Mouse (Mus musculus) heart, postnatal 0 days (tissue): ENCODE results near the gene Zfp853. TPM values are rescaled to one million over a fixed set of nuclear protein-coding genes. Genes with fewer than 3 reads are reported as not detected.
A peak's percentile ranks its signal among the peaks of the same experiment; 100 is the strongest.

Experiments
- ATAC-seq: fragments of 200-750 bp; cut with Nextera tagmentation; 2 replicates; pipeline ENCODE4 v1.8.0; 2017; ENCODE audit warnings: low read depth, moderate number of reproducible peaks, moderate library complexity; ENCODE audit not compliant: insufficient read depth
- DNase-seq: peaks from one replicate; pipeline ENCODE4 v3.0.0-alpha.2; 2016; ENCODE audit warnings: low spot score
- H3K27ac ChIP-seq: fragments of 300-500 bp; sonication (generic); 2 replicates; pipeline ENCODE4 v1.5.1; 2014; ENCODE audit warnings: low read depth, mild to moderate bottlenecking
- H3K27me3 ChIP-seq: fragments of 300-500 bp; sonication (generic); 2 replicates; pipeline ENCODE4 v1.6.1; 2014; ENCODE audit warnings: low read length, mixed read lengths; ENCODE audit not compliant: control insufficient read depth, insufficient read depth
- H3K36me3 ChIP-seq: fragments of 300-500 bp; sonication (generic); replicated peaks from 2 replicates; pipeline ENCODE4 v1.6.1; 2014; ENCODE audit warnings: low read length, mixed read lengths; ENCODE audit not compliant: control insufficient read depth, insufficient read depth
- H3K4me1 ChIP-seq: fragments of 300-500 bp; sonication (generic); 2 replicates; pipeline ENCODE4 v1.6.1; 2014; ENCODE audit warnings: antibody characterized with exemption; ENCODE audit not compliant: control insufficient read depth, insufficient read depth
- H3K4me2 ChIP-seq: fragments of 300-500 bp; sonication (generic); 2 replicates; pipeline ENCODE4 v1.6.1; 2014; ENCODE audit warnings: low read depth, mild to moderate bottlenecking, low read length, moderate library complexity
- H3K4me3 ChIP-seq: fragments of 300-500 bp; sonication (generic); 2 replicates; pipeline ENCODE4 v1.5.1; 2014; ENCODE audit warnings: low read depth, low read length
- H3K9ac ChIP-seq: fragments of 300-500 bp; sonication (generic); replicated peaks from 2 replicates; pipeline ENCODE4 v1.6.1; 2014; ENCODE audit warnings: low read depth, low read length, mixed read lengths
- H3K9me3 ChIP-seq: fragments of 300-500 bp; sonication (generic); replicated peaks from 2 replicates; pipeline ENCODE4 v1.6.1; 2016; ENCODE audit warnings: low read length; ENCODE audit not compliant: control insufficient read depth
- CTCF ChIP-seq: IDR thresholded peaks from 2 replicates; pipeline ENCODE4 v1.5.1; 2016; ENCODE audit warnings: antibody characterized with exemption, control low read depth, low read depth
- EP300 ChIP-seq: IDR thresholded peaks from 2 replicates; pipeline ENCODE4 v1.6.1; 2016; ENCODE audit warnings: antibody characterized with exemption, low read depth
- WGBS: fragments of 180-500 bp; shearing (Covaris S2); extraction: QIAGEN DNeasy Blood & Tissue Kit; methylation state at CpG from one replicate; pipeline ENCODE4 v1.1.7; 2014; 5-methylcytosine and 5-hydroxymethylcytosine counted together
- polyA plus RNA-seq: library from polyadenylated mRNA; unstranded; fragments of >200 nt; fragmentation: Nextera tagmentation; extraction: Ambion mirVana; gene quantifications from 2 replicates; pipeline ENCODE4 v1.2.1, GENCODE M21; 2015
- total RNA-seq: library from RNA; depleted of rRNA; stranded (reverse); fragments of >200 nt; gene quantifications from 2 replicates; pipeline ENCODE4 v1.2.3, GENCODE M21; 2014; ENCODE audit warnings: low replicate concordance

Gene Zfp853
- total and polyA plus RNA-seq, 2 experiments from 2014 or later: 0.04 TPM; not detected in 1

DNA sequence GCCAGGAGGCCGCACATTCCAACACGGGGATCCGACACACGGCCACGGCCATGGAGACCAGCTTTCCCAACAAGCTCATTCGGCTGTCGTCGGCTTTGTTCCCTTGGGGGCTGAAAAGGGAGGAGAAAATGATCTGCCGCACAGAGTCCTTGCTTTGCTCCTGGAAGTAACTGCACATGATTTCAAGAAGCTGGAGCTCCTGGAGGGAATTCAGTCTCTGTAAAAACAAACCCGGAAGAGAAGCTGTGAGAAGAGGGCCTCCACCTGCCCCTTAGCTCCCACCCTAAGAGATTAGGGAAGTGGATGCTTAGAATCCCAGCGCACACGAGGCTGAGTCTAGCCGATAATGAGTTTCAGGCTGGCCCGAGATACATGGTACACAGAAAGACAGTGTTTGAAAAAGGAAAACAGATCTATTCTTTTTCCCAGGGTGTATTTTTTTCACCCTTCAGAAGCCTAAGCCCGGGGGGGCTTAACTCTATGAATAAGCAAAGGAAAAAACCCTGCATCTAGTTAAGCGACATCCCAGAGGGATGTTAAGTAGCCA, 20.8 kb upstream of the Zfp853 start:
- TF ChIP-seq CTCF: no peak
- TF ChIP-seq EP300: no peak
- WGBS: 3% methylated on average over 16 of the region's 16 CpGs
- Histone ChIP-seq H3K4me2 (peak overlapping the region; percentile 93), H3K4me3 (peak overlapping the region; percentile 83), H3K4me1 (peaks cover 10% of the 10 kb centered on the region), H3K27ac (peak overlapping the region; percentile 89), H3K27me3 (no peaks in the 10 kb centered on the region), H3K9me3 (no peaks in the 10 kb centered on the region), H3K9ac (peak overlapping the region; percentile 81), H3K36me3 (peaks cover 56% of the 10 kb centered on the region)
- ATAC-seq (no peak), DNase-seq (peak; percentile 18)

DNA sequence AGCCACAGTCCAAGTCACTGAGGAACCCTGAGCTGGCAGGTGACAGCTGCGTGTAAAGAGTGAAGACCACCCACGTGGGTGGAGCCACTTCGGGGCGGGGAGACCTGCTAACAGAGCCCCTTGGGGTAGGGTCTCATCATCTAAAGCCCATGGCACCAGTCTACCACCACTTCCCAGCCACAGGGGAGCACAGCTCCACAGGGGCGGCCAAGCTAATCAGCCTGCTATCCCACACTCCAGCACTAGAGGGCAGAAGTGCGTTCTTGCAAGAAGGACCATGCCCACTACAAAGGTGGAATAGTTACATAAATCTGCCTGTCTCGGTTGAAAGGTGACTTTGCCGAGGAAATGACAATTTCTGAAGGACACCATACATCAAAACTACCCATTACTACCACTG, 18.5 kb upstream of the Zfp853 start:
- peak; percentile 83 for TF ChIP-seq CTCF
- no peak for TF ChIP-seq EP300
- no peak overlapping the region for H3K4me2 ChIP-seq
- no peak overlapping the region for H3K9ac ChIP-seq
- H3K4me3 ChIP-seq: no peak overlapping the region
- DNase-seq (no peak), ATAC-seq (no peak)
- peaks cover 10% of the 10 kb centered on the region for H3K4me1 ChIP-seq
- WGBS: 61% methylated on average over 8 of the region's 8 CpGs
- no peaks in the 10 kb centered on the region for H3K9me3 ChIP-seq
- peaks cover 58% of the 10 kb centered on the region for H3K36me3 ChIP-seq
- H3K27me3 ChIP-seq: no peaks in the 10 kb centered on the region
- H3K27ac ChIP-seq: no peak overlapping the region

DNA sequence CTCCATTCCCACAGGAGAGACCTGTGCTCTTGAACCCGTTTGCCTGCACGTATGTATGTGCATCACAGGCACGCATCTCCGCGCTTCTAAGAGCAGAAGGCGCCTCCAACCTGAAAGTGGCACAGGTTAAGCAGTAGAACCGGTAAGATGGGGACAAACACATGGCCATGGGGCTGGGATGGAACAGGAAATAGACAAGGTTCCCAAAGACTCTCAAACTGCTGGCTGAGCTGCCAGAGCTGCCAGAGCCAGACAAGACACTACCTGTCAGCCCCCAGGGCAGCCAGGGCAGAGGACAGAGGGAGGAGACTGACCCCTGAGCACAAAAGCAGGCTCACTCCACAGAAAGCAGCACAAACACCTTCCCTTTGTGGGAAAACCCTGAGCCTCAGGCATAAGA, 16.5 kb upstream of the Zfp853 start:
- Histone ChIP-seq H3K4me3 (no peak overlapping the region), H3K9me3 (no peaks in the 10 kb centered on the region), H3K27ac (no peak overlapping the region), H3K36me3 (peaks cover 66% of the 10 kb centered on the region), H3K4me2 (no peak overlapping the region), H3K4me1 (peaks cover 10% of the 10 kb centered on the region), H3K27me3 (no peaks in the 10 kb centered on the region), H3K9ac (no peak overlapping the region)
- ATAC-seq (no peak), DNase-seq (no peak)
- TF ChIP-seq EP300 (no peak), CTCF (no peak)
- WGBS: 93% methylated on average over 7 of the region's 7 CpGs

DNA sequence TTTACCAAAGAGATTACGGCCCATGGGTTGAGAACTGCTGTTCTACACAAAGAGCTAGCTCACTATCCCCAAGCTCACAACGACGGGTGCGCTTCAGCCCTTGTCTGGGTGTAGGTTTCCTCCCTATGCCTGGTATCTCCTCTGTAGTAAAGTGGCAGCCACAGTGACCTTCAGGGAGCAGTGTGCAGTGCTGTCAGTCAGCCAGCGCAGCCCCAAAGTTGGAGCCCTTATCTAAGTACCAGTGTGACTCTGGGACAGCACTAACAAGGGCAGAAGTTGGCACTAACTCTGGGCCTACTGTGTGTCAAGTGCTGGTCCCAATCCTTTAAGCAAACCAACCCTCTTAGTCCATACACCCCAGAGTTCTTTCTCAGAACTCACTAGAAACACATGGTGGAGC, 15.4 kb upstream of the Zfp853 start:
- 58% methylated on average over 5 of the region's 5 CpGs for WGBS
- no peak overlapping the region for H3K9ac ChIP-seq
- H3K36me3 ChIP-seq: peaks cover 73% of the 10 kb centered on the region
- no peak overlapping the region for H3K4me3 ChIP-seq
- ATAC-seq: peak; percentile 84
- no peaks in the 10 kb centered on the region for H3K27me3 ChIP-seq
- peak; percentile 66 for DNase-seq
- H3K9me3 ChIP-seq: no peaks in the 10 kb centered on the region
- peaks cover 4% of the 10 kb centered on the region; the same call in 1 of the 2 replicates for H3K4me1 ChIP-seq
- H3K4me2 ChIP-seq: no peak overlapping the region
- TF ChIP-seq CTCF (no peak), EP300 (no peak)
- peak overlapping the region; percentile 85 for H3K27ac ChIP-seq

DNA sequence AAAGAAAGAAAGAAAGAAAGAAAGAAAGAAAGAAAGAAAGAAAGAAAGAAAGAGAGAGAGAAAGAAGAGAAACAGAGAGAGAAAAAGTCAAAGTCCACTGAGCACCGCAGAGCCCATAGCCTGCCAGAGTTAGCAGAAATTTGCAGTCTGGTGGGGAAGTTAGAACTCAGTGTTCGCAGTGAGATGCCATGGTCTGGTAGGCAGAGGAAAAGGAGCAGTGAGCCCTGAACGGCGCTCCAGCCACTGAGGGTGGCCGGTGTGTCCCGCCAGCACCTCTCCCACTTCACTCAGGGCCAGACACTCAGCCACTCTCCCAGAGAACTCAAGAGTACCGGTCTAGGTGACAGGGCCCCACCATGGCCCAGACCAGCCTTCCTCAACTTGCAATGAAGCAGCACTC, 10.8 kb upstream of the Zfp853 start:
- Histone ChIP-seq H3K4me1 (no peaks in the 10 kb centered on the region), H3K27me3 (no peaks in the 10 kb centered on the region), H3K4me2 (no peak overlapping the region), H3K9ac (no peak overlapping the region), H3K9me3 (no peaks in the 10 kb centered on the region), H3K27ac (no peak overlapping the region), H3K36me3 (peaks cover 82% of the 10 kb centered on the region), H3K4me3 (no peak overlapping the region)
- TF ChIP-seq EP300: no peak
- no peak for TF ChIP-seq CTCF
- DNase-seq (no peak), ATAC-seq (no peak)
- WGBS: 87% methylated on average over 7 of the region's 7 CpGs

DNA sequence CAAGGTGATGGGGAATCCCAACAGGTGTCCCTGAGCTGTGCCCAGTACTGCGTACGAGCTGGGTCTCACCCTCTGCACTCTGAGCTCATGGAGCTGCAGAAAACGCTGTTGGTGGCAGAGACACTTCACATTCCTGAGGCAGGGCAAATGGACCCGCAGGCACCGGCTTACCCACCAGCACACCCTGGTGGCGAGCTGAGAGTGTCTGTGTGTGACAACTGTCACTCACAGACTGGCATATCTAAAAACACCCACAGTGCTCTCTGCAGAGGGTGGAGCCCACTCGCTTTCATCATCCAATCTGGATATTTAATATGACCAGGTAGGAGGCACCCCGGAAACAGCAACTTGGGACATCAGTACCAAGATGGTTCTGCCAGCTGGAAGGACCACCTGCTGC, 7.9 kb upstream of the Zfp853 start:
- Histone ChIP-seq H3K4me3 (no peak overlapping the region), H3K4me1 (no peaks in the 10 kb centered on the region), H3K36me3 (peaks cover 53% of the 10 kb centered on the region), H3K9me3 (no peaks in the 10 kb centered on the region), H3K4me2 (no peak overlapping the region), H3K27ac (no peak overlapping the region), H3K27me3 (no peaks in the 10 kb centered on the region), H3K9ac (no peak overlapping the region)
- 50% methylated on average over 8 of the region's 8 CpGs for WGBS
- DNase-seq (no peak), ATAC-seq (peak; percentile 29; the same call in 1 of the 2 replicates)
- TF ChIP-seq EP300: no peak
- peak; percentile 55 for TF ChIP-seq CTCF
